Mouse (Mus musculus) thymus, postnatal 36 days (tissue): Measurements from ENCODE around the gene Hist1h1e.
"Not testable (repeated sequence)": the region's sequence is repeated elsewhere in the genome, so short reads cannot be mapped to it uniquely, and the experiment has no call there.

Experiments used
- DNase-seq, 2 experiments: peaks; one replicate each; pipeline ENCODE4 v3.0.0; 2022; ENCODE audit warnings: mixed read lengths in 2 of 2

The Hist1h1e gene

DNA sequence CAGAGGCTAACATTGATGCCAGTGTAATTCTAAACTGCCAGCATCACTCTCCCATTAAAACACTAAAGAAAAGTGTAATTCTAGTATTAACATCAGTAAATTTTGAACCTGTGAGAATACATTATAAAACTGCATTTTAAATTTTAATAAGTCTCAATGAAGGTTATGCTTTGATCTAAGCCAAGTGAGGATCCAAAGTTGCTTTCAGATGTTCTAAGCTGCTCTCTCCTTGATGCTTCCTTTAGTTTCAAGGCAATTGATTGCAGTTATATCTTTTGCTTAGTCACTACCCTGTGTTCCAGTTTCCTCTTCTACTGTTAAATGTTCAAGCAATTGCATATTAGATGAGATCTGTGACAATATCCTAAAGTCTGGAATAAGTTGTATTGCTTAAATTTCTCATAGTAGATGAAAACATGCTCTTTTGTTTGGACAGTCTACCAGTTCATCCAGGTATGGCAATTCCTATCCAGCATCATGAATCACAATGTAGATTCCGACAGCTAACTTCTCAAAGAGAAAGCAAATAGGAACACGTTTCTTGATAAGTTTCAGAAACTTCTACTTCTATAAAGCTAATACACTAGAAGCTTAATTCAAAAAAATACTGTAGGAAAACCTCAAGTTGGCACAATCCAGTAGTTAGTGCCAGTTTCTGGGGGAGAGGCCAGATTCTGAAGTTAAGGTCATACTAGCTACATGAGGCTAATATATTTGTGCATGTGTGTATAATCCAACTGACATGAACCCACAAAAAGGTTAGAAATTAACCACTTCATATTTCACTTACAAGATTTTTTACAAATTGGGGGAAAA lies 49.9 kb downstream of the Hist1h1e start:
- no peak for DNase-seq

DNA sequence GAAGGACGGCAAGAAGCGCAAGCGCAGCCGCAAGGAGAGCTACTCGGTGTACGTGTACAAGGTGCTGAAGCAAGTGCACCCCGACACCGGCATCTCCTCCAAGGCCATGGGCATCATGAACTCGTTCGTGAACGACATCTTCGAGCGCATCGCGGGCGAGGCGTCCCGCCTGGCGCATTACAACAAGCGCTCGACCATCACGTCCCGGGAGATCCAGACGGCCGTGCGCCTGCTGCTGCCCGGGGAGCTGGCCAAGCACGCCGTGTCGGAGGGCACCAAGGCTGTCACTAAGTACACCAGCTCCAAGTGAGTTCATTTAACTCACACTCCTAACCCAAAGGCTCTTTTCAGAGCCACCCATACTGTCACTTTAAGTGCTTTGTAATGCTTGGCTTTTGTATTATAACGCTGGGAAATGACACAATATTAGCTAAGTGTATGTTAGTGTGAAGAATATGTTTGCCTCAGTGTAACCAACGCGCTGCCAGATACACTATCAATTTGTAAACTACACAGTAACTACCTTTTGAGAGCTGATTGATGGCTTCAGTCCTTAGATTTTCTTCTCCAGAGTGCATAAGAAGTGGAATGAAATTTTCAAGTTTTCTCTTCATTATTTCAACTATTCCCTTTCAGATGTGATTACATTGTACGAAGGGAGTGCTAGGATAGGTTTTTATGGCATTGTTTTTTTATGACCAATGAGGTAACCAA lies 50.7 kb downstream of the Hist1h1e start:
- not testable (repeated sequence) for DNase-seq

DNA sequence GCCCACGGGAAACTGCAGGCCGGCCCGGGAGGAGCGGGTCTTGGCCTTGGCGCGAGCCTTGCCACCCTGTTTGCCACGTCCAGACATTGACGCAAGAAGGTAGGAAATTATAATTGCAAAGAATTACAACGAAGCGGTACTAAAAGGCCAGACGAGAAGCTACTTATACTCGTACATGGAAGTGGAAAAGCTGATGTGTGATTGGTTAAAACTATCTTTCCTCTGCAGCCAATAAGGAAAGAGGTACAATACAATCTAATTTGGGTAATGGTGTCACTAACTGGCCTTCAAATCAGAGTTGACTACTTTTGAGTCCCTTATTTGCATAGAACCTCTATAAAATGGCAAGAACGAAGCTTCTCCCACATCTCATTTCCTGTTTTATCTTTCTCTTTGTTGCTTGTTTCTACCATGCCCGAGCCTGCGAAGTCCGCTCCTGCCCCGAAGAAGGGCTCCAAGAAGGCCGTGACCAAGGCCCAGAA lies 51.3 kb downstream of the Hist1h1e start, which contains the start of the genes Hist1h2ae and Hist1h2bg:
TSS of gene Hist1h2ae (minus strand) at position 199 of the 482 bp plus-strand sequence.
TSS of gene Hist1h2bg (plus strand) at position 375 of the 482 bp plus-strand sequence.
- peak; percentile 75 to 81 for DNase-seq
